Mouse (Mus musculus) thymus, adult 18-20 months (tissue): ENCODE data around the gene Utp3.

Experiments used
- DNase-seq, 2 experiments: peaks; one replicate each; pipeline ENCODE4 v3.0.0; 2022; ENCODE audit warnings: mixed read lengths in 2 of 2

Gene Utp3

GRCm38 (mm10) chr5:88574829-88575228, 20.6 kb downstream of the Utp3 start:
- DNase-seq = no peak

GRCm38 (mm10) chr5:88575506-88576338, 21.5 kb downstream of the Utp3 start:
- DNase-seq = no peak

- DNase-seq = no peak
These were observed 26.4 kb downstream of the Utp3 start for GRCm38 (mm10) chr5:88580681-88581080.

- no peak for DNase-seq
These were observed 27.1 kb downstream of the Utp3 start for GRCm38 (mm10) chr5:88581343-88581742.

- no peak for DNase-seq
These were observed 29.2 kb downstream of the Utp3 start for GRCm38 (mm10) chr5:88583271-88584031.

- no peak for DNase-seq
These were observed 29.8 kb downstream of the Utp3 start for GRCm38 (mm10) chr5:88584061-88584460.

GRCm38 (mm10) chr5:88586407-88587174, 32.3 kb downstream of the Utp3 start:
- no peak for DNase-seq

GRCm38 (mm10) chr5:88587211-88587934, 33.1 kb downstream of the Utp3 start:
- DNase-seq = no peak

GRCm38 (mm10) chr5:88588481-88588880, 34.2 kb downstream of the Utp3 start:
- no peak for DNase-seq

GRCm38 (mm10) chr5:88593421-88594172, 39.3 kb downstream of the Utp3 start:
- no peak for DNase-seq

- no peak for DNase-seq
These were observed 39.9 kb downstream of the Utp3 start for GRCm38 (mm10) chr5:88594173-88594569.

- DNase-seq = no peak
These were observed 41.5 kb downstream of the Utp3 start for GRCm38 (mm10) chr5:88595537-88596455.

- DNase-seq = no peak
These were observed 44.7 kb downstream of the Utp3 start for GRCm38 (mm10) chr5:88598961-88599360.

- DNase-seq = no peak
These were observed 47.8 kb downstream of the Utp3 start for GRCm38 (mm10) chr5:88602030-88602429.

- no peak for DNase-seq
These were observed 48.5 kb downstream of the Utp3 start for GRCm38 (mm10) chr5:88602713-88603112.

GRCm38 (mm10) chr5:88604046-88604445, 49.8 kb downstream of the Utp3 start:
- DNase-seq = no peak

- no peak for DNase-seq
These were observed 50.5 kb downstream of the Utp3 start for GRCm38 (mm10) chr5:88604641-88605358.
